Mouse (Mus musculus): ENCODE data around the gene Itpr2.

- no peak for TF ChIP-seq CTCF (IDR thresholded peaks at IDR 0.05; ENCODE audit: low read depth, low read length)
- TF ChIP-seq POLR2A (IDR thresholded peaks at IDR 0.05; ENCODE audit: borderline replicate concordance, low read depth, low read length): no peak
Measured at GRCm38 (mm10) chr6:146315153-146315552, 186.9 kb downstream of the Itpr2 start.
